ENCODE assay signal across 13 mouse cellular contexts in genomic region chr4:59365571-59365970, GRCm38 (mm10).
"Had no signal": no experiment of that assay in that cellular context is flagged by ENCODE, and none has a peak within 500 bp of the region (broad histone marks: within the 10 kb centered on the region; RNA-seq: fewer than 3 reads in every experiment).

No protein-coding gene starts in this region.

- H3K4me2 ChIP-seq: lung, embryonic 14.5 days; midbrain, embryonic 12.5 days; neural tube, embryonic 12.5 days; stomach, embryonic 15.5 days had no signal

- H3K36me3 ChIP-seq: midbrain, embryonic 10.5 days; midbrain, embryonic 12.5 days; neural tube, embryonic 12.5 days; stomach, embryonic 15.5 days had no signal

- H3K4me1 ChIP-seq: midbrain, embryonic 10.5 days had no signal

- H3K27me3 ChIP-seq: midbrain, embryonic 12.5 days; neural tube, embryonic 12.5 days; stomach, embryonic 15.5 days had no signal

- H3K27ac ChIP-seq: liver, embryonic 14.5 days; midbrain, embryonic 10.5 days; midbrain, embryonic 12.5 days; neural tube, embryonic 12.5 days; stomach, embryonic 15.5 days; stomach, postnatal 0 days had no signal

- DNase-seq: lung, postnatal 10 days; midbrain, embryonic 14.5 days; right cerebral cortex, postnatal 14 days; thymus, adult 2 months; thymus, postnatal 25 days; thymus, postnatal 4 days had no signal

- H3K4me3 ChIP-seq: midbrain, embryonic 10.5 days; midbrain, embryonic 12.5 days; neural tube, embryonic 12.5 days; stomach, embryonic 15.5 days had no signal

- H3K9me3 ChIP-seq: midbrain, embryonic 10.5 days; midbrain, embryonic 12.5 days; neural tube, embryonic 12.5 days; stomach, embryonic 15.5 days had no signal
